Comparison of ENCODE assay signal across 8 mouse cellular contexts in the genomic region with DNA sequence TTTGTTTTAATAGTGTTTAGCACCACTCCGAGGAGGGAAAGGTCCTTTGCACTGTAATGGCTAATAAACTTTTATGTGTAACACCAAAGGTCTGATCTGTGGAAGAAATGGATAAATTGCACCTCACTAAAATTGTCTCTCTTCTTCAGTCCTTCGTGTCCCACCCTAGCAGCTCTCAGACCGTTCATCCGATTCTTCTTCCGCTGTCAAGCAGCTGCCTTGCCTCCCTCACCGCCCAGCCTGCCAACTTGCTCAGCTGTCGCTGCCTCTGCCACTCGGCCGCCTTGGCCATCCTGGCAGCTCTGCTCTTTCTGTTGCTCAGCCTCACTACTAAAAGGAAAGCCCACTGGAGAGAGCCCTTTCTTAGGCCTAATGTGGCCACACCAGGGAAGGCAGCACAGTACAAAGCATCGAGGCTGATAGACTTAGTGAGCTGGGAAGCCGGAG. TPM values are rescaled to one million over a fixed set of nuclear protein-coding genes. Genes with fewer than 3 reads are reported as not detected.
A peak's percentile ranks its signal among the peaks of the same experiment; 100 is the strongest.
DNase-seq lines count a peak whose midpoint lies in the region; ATAC-seq lines count a peak whose summit lies in the region.

No protein-coding gene starts in this region.

- H3K27me3 ChIP-seq in lung, embryonic 15.5 days = no peaks in the 10 kb centered on the region
- no peaks in the 10 kb centered on the region for H3K27me3 ChIP-seq in hindbrain, embryonic 15.5 days

- no peak for ATAC-seq in cerebellum, adult (ENCODE audit: insufficient number of reproducible peaks, low FRiP score, low TSS enrichment)
- ATAC-seq in lung, embryonic 15.5 days (ENCODE audit: borderline replicate concordance, extremely low read depth, low FRiP score, low TSS enrichment) = no peak
- ATAC-seq in hindbrain, embryonic 15.5 days (ENCODE audit: low FRiP score, low read depth) = peak; percentile 67; the same call in 1 of the 2 replicates

- no peak overlapping the region for H3K4me2 ChIP-seq in lung, embryonic 15.5 days
- H3K4me2 ChIP-seq in hindbrain, embryonic 15.5 days = no peak overlapping the region

- peak overlapping the region; percentile 77 for H3K27ac ChIP-seq in lung, embryonic 15.5 days
- peak overlapping the region; percentile 31; the same call in 1 of the 2 replicates for H3K27ac ChIP-seq in hindbrain, embryonic 15.5 days (replicated peaks)

- H3K4me3 ChIP-seq in lung, embryonic 15.5 days = no peak overlapping the region
- no peak overlapping the region for H3K4me3 ChIP-seq in hindbrain, embryonic 15.5 days

- peak; percentile 49 to 69 for DNase-seq in cerebellum, postnatal 4 days (ENCODE audit: low spot score in 2 of 2)
- no peak for DNase-seq in lung, postnatal 25 days (ENCODE audit: low spot score)
- DNase-seq in skeletal muscle tissue, adult 2 months (ENCODE audit: low read depth, low spot score) = peak; percentile 63
- no peak for DNase-seq in embryo, embryonic 9.5 days (ENCODE audit: extremely low spot score)
- DNase-seq in cerebellum, adult 11-12 months = no peak

- H3K9ac ChIP-seq in lung, embryonic 15.5 days = no peak overlapping the region
- H3K9ac ChIP-seq in hindbrain, embryonic 15.5 days = 0 out of 2 replicates have a peak overlapping the region, but pooled peaks have one; percentile 12

- no peaks in the 10 kb centered on the region for H3K36me3 ChIP-seq in lung, embryonic 15.5 days
- no peaks in the 10 kb centered on the region for H3K36me3 ChIP-seq in hindbrain, embryonic 15.5 days

- 64% methylated on average over 11 of the region's 11 CpGs for WGBS in lung, embryonic 15.5 days
- WGBS in hindbrain, embryonic 15.5 days = 22% methylated on average over 11 of the region's 11 CpGs

- H3K4me1 ChIP-seq in lung, embryonic 15.5 days = peaks cover 36% of the 10 kb centered on the region
- peaks cover 18% of the 10 kb centered on the region for H3K4me1 ChIP-seq in hindbrain, embryonic 15.5 days (replicated peaks)

- no peaks in the 10 kb centered on the region for H3K9me3 ChIP-seq in lung, embryonic 15.5 days
- no peaks in the 10 kb centered on the region for H3K9me3 ChIP-seq in hindbrain, embryonic 15.5 days

RNA-seq across cellular contexts. Expression of gene Ddc, which starts 42.2 kb away (rescaled TPM):
- 15.4 and 16.4 TPM in 2 replicates for polyA plus RNA-seq in lung, embryonic 15.5 days (2015; fragmentation: Nextera tagmentation; extraction: Ambion mirVana)
- 8.8 and 9.3 TPM in 2 replicates for polyA plus RNA-seq in hindbrain, embryonic 15.5 days (2015; fragmentation: Nextera tagmentation; extraction: Ambion mirVana)

RNA-seq across cellular contexts. Expression of gene Fignl1, which starts 46.9 kb away (rescaled TPM):
- 86.1 and 88.1 TPM in 2 replicates for polyA plus RNA-seq in lung, embryonic 15.5 days (2015; fragmentation: Nextera tagmentation; extraction: Ambion mirVana)
- 12.0 and 14.5 TPM in 2 replicates for polyA plus RNA-seq in hindbrain, embryonic 15.5 days (2015; fragmentation: Nextera tagmentation; extraction: Ambion mirVana)

Comparison
In these comparisons a context has a peak if more than half of its experiments do, and no peak if none do; other contexts are left out.
1. DNase-seq: peak in cerebellum, postnatal 4 days (2 of 2) and skeletal muscle tissue, adult 2 months (single experiment); none in lung, postnatal 25 days (single experiment), embryo, embryonic 9.5 days (single experiment) and cerebellum, adult 11-12 months (single experiment).